Mouse (Mus musculus): ENCODE results near the gene Klhl5. TPM values are rescaled to one million over a fixed set of nuclear protein-coding genes. Genes with fewer than 3 reads are reported as not detected.

The Klhl5 gene
- total RNA-seq, 2 experiments from 2014 or later = 20.1 to 21.1 TPM

- no peak for DNase-seq (ENCODE audit: low spot score in 2 of 2)
Observed at GRCm38 (mm10) chr5:65142247-65142646, 34.9 kb downstream of the Klhl5 start.

GRCm38 (mm10) chr5:65145499-65146101 lies 38.3 kb downstream of the Klhl5 start:
- no peak for DNase-seq (ENCODE audit: low spot score in 2 of 2)

GRCm38 (mm10) chr5:65146749-65147148 lies 39.4 kb downstream of the Klhl5 start:
- DNase-seq (ENCODE audit: low spot score in 2 of 2) = no peak

GRCm38 (mm10) chr5:65149706-65150105 lies 42.4 kb downstream of the Klhl5 start:
- DNase-seq (ENCODE audit: low spot score in 2 of 2) = no peak

GRCm38 (mm10) chr5:65150376-65150955 lies 43.1 kb downstream of the Klhl5 start:
- no peak for DNase-seq (ENCODE audit: low spot score in 2 of 2)

GRCm38 (mm10) chr5:65151276-65151675 lies 43.9 kb downstream of the Klhl5 start:
- no peak for DNase-seq (ENCODE audit: low spot score in 2 of 2)

- DNase-seq (ENCODE audit: low spot score in 2 of 2) = no peak
Observed at GRCm38 (mm10) chr5:65151767-65152166, 44.4 kb downstream of the Klhl5 start.

- DNase-seq (ENCODE audit: low spot score in 2 of 2) = no peak
Observed at GRCm38 (mm10) chr5:65154287-65154686, 46.9 kb downstream of the Klhl5 start.

- peak in 1 of 2 experiments; percentile 18 for DNase-seq (ENCODE audit: low spot score in 2 of 2)
Observed at GRCm38 (mm10) chr5:65156853-65157252, 49.5 kb downstream of the Klhl5 start.

- DNase-seq (ENCODE audit: low spot score in 2 of 2) = peak in 1 of 2 experiments; percentile 37
Observed at GRCm38 (mm10) chr5:65157412-65158381, 50.4 kb downstream of the Klhl5 start.

- DNase-seq (ENCODE audit: low spot score in 2 of 2) = no peak
Observed at GRCm38 (mm10) chr5:65158696-65159305, 51.5 kb downstream of the Klhl5 start.

GRCm38 (mm10) chr5:65163001-65163400 lies 55.7 kb downstream of the Klhl5 start:
- DNase-seq (ENCODE audit: low spot score in 2 of 2) = peak in 1 of 2 experiments; percentile 43

- no peak for DNase-seq (ENCODE audit: low spot score in 2 of 2)
Observed at GRCm38 (mm10) chr5:65163489-65164092, 56.3 kb downstream of the Klhl5 start.

- no peak for DNase-seq (ENCODE audit: low spot score in 2 of 2)
Observed at GRCm38 (mm10) chr5:65170206-65170605, 62.9 kb downstream of the Klhl5 start.

GRCm38 (mm10) chr5:65175035-65175917 lies 67.9 kb downstream of the Klhl5 start:
- DNase-seq (ENCODE audit: low spot score in 2 of 2) = no peak

- no peak for DNase-seq (ENCODE audit: low spot score in 2 of 2)
Observed at GRCm38 (mm10) chr5:65175918-65176484, 68.7 kb downstream of the Klhl5 start.

GRCm38 (mm10) chr5:65177026-65177514 lies 69.7 kb downstream of the Klhl5 start:
- DNase-seq (ENCODE audit: low spot score in 2 of 2) = no peak

GRCm38 (mm10) chr5:65178477-65178876 lies 71.1 kb downstream of the Klhl5 start:
- DNase-seq (ENCODE audit: low spot score in 2 of 2) = no peak

- no peak for DNase-seq (ENCODE audit: low spot score in 2 of 2)
Observed at GRCm38 (mm10) chr5:65181160-65181793, 73.9 kb downstream of the Klhl5 start.
